Mouse (Mus musculus) gastrocnemius, postnatal 14 days (tissue): Measurements from ENCODE around the gene Golt1b. TPM values are rescaled to one million over a fixed set of nuclear protein-coding genes. Genes with fewer than 3 reads are reported as not detected.

Experiments
- DNase-seq: peaks from one replicate; pipeline ENCODE4 v3.0.0; 2021; ENCODE audit warnings: mixed read lengths
- intact Hi-C: fragments of 180-260 bp; cut with DNase I; formaldehyde crosslinking; loops from one replicate; pipeline ENCODE4 v1.15.1; 2025; ENCODE audit warnings: low total_unique reads
- total RNA-seq, 2 experiments: library from RNA; stranded (reverse); gene quantifications; 2 replicates each; pipeline ENCODE4 v1.2.3; 2021

The Golt1b gene
- total RNA-seq, 2 experiments from 2014 or later: 15.3 to 18.3 TPM

GRCm38 (mm10) chr6:142378576-142379330 is 8.3 kb upstream of the Golt1b start:
- no peak for DNase-seq
- intact Hi-C loops: no loop called here

GRCm38 (mm10) chr6:142379961-142380360 is 7.1 kb upstream of the Golt1b start:
- intact Hi-C loops: no loop called here
- DNase-seq: no peak

GRCm38 (mm10) chr6:142381615-142382014 is 5.4 kb upstream of the Golt1b start:
- no peak for DNase-seq
- intact Hi-C loops: no loop called here

DNA sequence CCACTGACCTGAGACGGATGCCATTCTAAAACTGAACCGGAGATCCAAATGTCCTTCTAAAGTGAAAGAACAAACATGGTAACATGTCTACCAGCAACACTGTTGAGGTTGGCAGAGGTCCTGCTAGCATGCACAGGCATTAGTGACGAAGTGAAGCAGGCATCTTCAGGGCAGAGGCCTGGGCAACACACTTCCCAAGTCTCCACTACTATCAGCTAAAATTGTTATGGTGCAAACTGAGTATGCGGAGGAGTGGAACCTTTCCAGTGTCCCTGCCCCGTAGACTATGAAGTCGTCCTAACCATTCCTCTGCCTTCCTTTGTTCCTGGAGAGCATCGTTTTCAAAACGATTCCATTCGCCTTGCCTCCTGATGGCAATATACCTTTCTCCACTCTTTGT is 2.5 kb upstream of the Golt1b start:
- intact Hi-C loops: no loop called here
- DNase-seq: no peak

GRCm38 (mm10) chr6:142386285-142387010 is 573 bp upstream of the Golt1b start:
- intact Hi-C loops: loop anchor here (5.0 kb wide), 1 partner anchor 39 kb away; the partner anchor contains the start of gene Pyroxd1
- DNase-seq: no peak

DNA sequence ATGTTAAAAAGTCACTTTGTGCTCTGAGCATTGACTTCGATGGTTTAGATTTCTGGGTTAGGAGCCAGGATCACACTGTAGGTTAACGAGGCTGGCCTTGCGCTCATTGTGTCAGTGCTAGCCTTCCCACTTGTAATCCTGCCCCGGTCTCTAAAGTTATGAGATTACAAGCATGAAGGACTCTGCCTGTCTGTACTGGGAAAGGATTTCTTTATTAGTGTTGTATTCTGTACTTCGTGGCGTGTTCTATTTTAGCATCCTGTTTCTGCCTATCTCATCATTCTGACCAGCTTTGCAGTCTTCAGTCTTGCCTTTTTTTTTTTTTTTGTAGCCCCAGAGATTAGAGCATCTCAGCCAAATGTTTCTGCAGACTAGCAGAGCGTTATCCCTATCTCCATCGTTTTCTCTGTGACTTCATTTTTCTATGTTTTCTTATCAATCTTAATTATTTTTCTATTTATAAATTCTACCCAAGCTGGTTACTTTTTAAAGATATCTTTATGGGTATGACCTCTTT is 792 bp downstream of the Golt1b start:
- DNase-seq: no peak
- intact Hi-C loops: loop anchor here (5.0 kb wide), 1 partner anchor 41 kb away; the partner anchor contains the start of gene Pyroxd1

GRCm38 (mm10) chr6:142389101-142389500 is 2.1 kb downstream of the Golt1b start:
- intact Hi-C loops: loop anchor here (5.0 kb wide), 1 partner anchor 42 kb away; the partner anchor contains the start of gene Pyroxd1
- no peak for DNase-seq

- no peak for DNase-seq
- intact Hi-C loops: loop anchor here (10.0 kb wide), 1 partner anchor 122 kb away; no protein-coding TSS in a partner anchor
Measured at GRCm38 (mm10) chr6:142392312-142392711, 5.3 kb downstream of the Golt1b start.

GRCm38 (mm10) chr6:142394669-142395068 is 7.6 kb downstream of the Golt1b start:
- intact Hi-C loops: loop anchor here (10.0 kb wide), 1 partner anchor 120 kb away; no protein-coding TSS in a partner anchor
- DNase-seq: no peak

DNA sequence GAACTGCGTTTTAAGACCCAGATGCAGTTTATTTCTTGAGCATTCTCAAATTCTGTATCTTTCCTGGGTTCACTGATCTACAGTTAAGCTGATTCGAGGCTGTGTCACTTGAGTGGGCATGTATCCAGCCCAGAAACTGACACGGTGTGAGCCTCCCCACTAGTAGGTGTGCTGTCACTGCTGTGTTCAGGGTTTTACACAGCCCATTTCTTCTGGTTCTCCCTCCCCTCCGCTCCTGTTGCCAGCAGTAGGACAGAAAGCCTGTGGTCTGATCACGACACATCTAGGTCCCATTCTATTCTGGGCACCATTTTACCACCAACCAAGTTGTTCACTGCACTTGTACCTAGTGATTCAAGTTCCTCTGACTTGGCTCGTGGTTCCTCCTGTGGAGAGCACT is 8.7 kb downstream of the Golt1b start:
- intact Hi-C loops: loop anchor here (10.0 kb wide), 1 partner anchor 119 kb away; no protein-coding TSS in a partner anchor
- DNase-seq: no peak

- DNase-seq: no peak
Measured at GRCm38 (mm10) chr6:142411140-142411539, 24.1 kb downstream of the Golt1b start.

DNA sequence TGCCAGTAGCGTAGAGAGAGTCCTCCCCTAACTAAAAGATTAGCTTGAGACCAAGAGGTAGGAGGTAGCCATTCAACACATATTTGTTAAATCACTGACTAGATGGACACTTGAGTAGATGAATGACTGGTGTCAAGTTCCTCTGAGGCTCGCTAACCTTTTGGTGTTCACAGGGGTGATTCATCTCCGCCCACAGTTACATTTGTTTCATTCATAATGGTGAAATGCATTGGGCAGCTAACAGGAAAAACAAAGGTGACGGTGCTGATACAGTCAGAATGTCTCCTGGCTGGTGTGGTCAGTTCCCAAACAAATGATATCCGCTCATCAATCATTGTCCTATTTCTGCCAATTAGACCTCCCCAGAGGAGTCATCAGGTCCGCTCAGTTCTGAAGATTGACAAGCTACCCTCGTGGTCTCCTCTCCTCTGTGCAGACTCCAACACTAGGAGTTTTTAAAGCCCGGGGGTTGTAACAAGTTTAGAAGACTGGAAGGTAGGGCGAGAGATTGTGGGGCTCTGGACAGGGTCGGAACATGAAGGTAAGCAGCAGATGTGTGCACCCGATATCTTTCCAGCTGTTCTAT is 26.0 kb downstream of the Golt1b start, which contains the start of gene Spx:
TSS of gene Spx (plus strand) at position 536 of the 586 bp plus-strand sequence.
- intact Hi-C loops: no loop called here
- DNase-seq: no peak

More at GRCm38 (mm10) chr6:142411140-142411539, 24.1 kb downstream of the Golt1b start:
- intact Hi-C loops: no loop called here

GRCm38 (mm10) chr6:142413845-142414244 is 26.8 kb downstream of the Golt1b start:
- no peak for DNase-seq
- intact Hi-C loops: no loop called here

DNA sequence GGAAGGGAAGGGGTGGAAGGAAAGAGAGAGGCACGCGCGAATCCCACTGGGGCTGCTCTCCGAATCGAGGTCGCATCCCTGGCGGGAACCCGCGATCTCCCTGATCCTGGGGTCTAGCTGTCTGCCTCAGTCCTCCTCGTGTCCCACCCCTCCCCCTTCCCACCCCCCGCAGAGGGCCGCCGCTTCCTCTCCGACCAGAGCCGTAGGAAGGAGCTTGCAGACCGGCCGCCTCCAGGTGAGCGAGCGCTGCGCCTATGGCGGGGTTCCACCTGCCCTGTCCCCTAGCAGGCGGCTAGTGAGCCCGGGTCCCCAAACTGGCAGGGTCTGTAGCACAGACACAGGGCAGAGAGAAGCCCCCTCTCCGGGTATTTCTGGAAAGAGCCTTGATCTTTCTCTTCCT is 27.6 kb downstream of the Golt1b start:
- intact Hi-C loops: no loop called here
- no peak for DNase-seq

DNA sequence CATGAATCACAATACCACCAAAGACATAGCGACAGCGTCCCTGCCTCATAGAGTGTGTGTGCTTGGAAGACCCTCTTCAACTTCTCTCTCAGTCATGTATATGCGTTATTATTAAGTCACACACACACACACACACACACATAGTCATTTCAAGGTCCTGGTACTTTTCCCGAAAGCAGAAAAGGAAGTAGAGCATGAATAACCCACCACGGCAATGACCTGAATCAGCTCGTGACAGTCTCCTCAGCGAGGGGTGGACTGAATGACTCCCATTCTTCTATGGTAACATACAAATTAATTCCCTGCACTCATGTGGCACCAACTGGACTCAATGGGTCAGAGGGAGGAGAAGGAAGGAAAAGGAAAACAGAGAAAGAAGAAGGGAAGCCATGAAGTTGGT is 38.0 kb downstream of the Golt1b start:
- intact Hi-C loops: no loop called here

DNA sequence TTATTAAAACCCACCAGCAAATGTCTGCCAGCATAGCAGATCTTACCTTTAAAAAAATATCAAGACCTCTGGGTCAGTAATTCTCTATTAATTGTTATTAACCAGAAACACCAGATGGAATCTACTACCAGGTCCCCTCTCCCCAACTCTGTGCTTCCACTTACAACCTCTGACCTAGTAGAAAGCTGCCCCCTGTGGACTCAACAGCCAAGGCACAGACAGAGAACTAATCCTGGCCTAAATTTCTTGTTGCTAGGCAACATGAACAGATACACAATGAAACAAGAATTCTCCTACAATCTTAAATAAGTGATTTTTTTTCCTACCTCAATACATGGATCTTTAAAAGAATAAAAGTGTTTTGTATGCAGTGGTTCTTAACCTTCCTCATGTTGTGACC is 42.1 kb downstream of the Golt1b start:
- DNase-seq: no peak
- intact Hi-C loops: no loop called here

More for the DNA sequence above, 38.0 kb downstream of the Golt1b start:
- no peak for DNase-seq

DNA sequence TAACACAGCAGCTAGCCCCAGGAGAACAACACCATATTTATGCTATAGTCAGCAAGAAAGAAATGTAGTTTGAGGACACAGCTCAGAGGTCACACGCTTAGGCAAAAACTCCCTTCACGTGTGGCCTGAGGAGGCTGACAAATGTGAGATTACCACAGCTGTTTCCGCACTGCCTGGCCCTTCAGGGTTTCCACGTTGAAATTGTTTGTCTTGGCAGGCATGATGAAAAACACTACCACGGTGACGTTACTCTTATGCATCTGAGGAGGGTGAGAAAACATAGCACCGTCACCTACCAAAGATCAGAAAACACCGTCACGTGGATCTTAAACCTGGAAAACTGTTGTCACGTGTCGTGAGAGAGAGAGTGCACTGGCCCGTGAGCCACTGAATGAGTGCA is 64.4 kb downstream of the Golt1b start:
- no peak for DNase-seq
- intact Hi-C loops: no loop called here

DNA sequence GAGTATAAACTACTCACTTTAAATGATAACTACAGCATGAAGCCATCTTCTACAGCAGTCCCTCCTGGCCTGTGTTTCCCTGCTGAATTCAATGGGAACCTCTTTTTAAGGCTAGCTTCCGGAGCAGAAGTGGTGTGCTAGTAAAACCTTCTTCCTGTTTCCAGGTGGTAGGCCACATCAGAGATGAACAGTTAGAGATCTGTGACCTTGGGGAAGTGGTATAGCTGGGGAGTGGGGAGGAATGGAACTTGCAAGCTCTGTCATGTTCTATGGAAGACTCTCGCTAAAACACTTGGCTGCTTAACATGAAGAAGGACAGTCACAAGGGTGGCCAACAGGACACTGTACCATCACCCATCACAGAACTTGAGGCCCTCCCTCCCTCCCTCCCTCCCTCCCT is 66.3 kb downstream of the Golt1b start:
- intact Hi-C loops: no loop called here
- no peak for DNase-seq
